Mouse (Mus musculus) liver, embryonic 12.5 days (tissue): ENCODE measurements at regions not wholly inside any gene's neighbourhood (a gene's known extent, or its start where the extent isn't known, plus 50 kb on each side); places are given as distances from the start of the nearest gene placed in this dataset.

Experiments used
- ATAC-seq: fragments of 200-750 bp; cut with Nextera tagmentation; 2 replicates; pipeline ENCODE4 v1.8.0; 2017; ENCODE audit warnings: moderate number of reproducible peaks, mild to moderate bottlenecking, moderate library complexity
- H3K27ac ChIP-seq: fragments of 300-500 bp; sonication (generic); 2 replicates; pipeline ENCODE4 v1.5.1; 2016; ENCODE audit warnings: mild to moderate bottlenecking
- H3K27me3 ChIP-seq: fragments of 300-500 bp; sonication (generic); replicated peaks from 2 replicates; pipeline ENCODE4 v1.6.1; 2016; ENCODE audit warnings: mild to moderate bottlenecking, moderate library complexity
- H3K36me3 ChIP-seq: fragments of 300-500 bp; sonication (generic); 2 replicates; pipeline ENCODE4 v1.6.1; 2016; ENCODE audit warnings: mild to moderate bottlenecking, moderate library complexity
- H3K4me1 ChIP-seq: fragments of 300-500 bp; sonication (generic); 2 replicates; pipeline ENCODE4 v1.6.1; 2016
- H3K4me2 ChIP-seq: fragments of 300-500 bp; sonication (generic); 2 replicates; pipeline ENCODE4 v1.6.1; 2016; ENCODE audit warnings: mild to moderate bottlenecking, moderate library complexity
- H3K4me3 ChIP-seq: fragments of 300-500 bp; sonication (generic); 2 replicates; pipeline ENCODE4 v1.5.1; 2016; ENCODE audit warnings: mild to moderate bottlenecking, moderate library complexity
- H3K9ac ChIP-seq: fragments of 300-500 bp; sonication (generic); 2 replicates; pipeline ENCODE4 v1.6.1; 2016; ENCODE audit warnings: mild to moderate bottlenecking, moderate library complexity
- H3K9me3 ChIP-seq: fragments of 300-500 bp; sonication (generic); replicated peaks from 2 replicates; pipeline ENCODE4 v1.6.1; 2016; ENCODE audit warnings: mild to moderate bottlenecking, moderate library complexity
- WGBS: fragments of 180-500 bp; shearing (Covaris S2); methylation state at CpG from one replicate; pipeline ENCODE4 v1.1.7; 2016; ENCODE audit not compliant: insufficient replicate concordance; 5-methylcytosine and 5-hydroxymethylcytosine counted together

DNA sequence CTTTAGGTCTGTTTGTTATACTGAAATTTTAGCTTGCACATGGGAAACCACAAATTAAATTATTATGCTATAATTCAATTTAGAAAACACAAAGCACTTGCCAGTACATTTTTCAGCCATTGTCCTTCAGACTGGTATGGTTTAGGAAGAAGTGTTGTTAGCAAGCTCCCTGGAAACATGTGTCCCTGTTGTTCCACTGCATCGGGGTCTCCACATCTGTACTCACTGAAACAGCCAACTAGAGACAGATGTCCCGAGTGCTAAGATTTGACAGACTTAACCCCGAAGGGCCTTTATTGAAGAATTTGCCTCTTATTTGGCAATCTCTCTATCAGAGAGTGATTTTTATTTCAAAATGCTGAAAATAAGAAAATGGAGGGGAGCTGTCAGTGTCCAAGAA lies 362.6 kb downstream of the Rfpl4b start:
- Histone ChIP-seq H3K27ac (no peak overlapping the region), H3K4me2 (no peak overlapping the region), H3K9me3 (no peaks in the 10 kb centered on the region), H3K4me1 (no peaks in the 10 kb centered on the region), H3K36me3 (no peaks in the 10 kb centered on the region), H3K9ac (no peak overlapping the region), H3K4me3 (no peak overlapping the region), H3K27me3 (no peaks in the 10 kb centered on the region)
- 63% methylated on average over 3 of the region's 3 CpGs for WGBS
- no peak for ATAC-seq

DNA sequence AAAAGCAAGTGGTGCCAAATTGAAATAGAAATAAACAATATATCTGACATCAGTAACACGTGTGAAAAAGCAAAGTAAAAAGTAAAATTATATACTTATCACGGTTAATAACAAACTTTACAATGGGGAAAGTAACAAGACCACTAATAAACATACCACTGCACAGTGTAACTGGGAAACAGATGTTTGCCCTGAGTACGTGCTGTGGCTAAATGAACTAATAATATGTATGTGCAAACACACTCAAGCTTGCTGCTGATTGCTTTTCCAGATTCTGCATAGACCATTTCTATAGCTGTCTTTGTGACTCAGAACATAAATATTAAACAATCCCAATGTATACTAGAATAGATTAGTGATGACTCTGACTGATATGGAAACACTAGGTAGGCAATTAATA lies 363.2 kb downstream of the Rfpl4b start:
- H3K36me3 ChIP-seq: no peaks in the 10 kb centered on the region
- no peak overlapping the region for H3K9ac ChIP-seq
- H3K4me1 ChIP-seq: no peaks in the 10 kb centered on the region
- H3K27me3 ChIP-seq: no peaks in the 10 kb centered on the region
- no peak overlapping the region for H3K4me2 ChIP-seq
- 54% methylated on average over 3 of the region's 3 CpGs for WGBS
- ATAC-seq: no peak
- H3K4me3 ChIP-seq: no peak overlapping the region
- no peak overlapping the region for H3K27ac ChIP-seq
- H3K9me3 ChIP-seq: no peaks in the 10 kb centered on the region

DNA sequence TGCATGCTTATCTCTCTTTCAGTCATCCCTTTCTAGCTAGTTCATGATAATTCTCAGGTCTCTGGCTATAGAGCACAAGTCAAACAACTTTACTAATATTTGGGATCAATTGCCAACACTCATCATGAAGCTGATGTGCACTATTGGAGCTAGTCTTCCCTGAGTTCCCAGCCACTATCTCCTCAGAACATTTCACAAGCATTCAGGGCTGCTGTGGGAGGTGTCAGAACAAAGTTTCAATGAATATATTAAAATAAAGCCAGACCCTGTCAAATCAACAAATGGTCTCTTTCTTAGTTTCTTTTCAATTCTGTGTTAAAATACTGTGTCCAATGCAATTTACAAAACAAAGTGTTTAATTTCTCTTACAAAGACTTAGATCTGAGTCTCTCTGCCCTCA lies 364.8 kb downstream of the Rfpl4b start:
- Histone ChIP-seq H3K36me3 (no peaks in the 10 kb centered on the region), H3K9me3 (no peaks in the 10 kb centered on the region), H3K4me2 (no peak overlapping the region), H3K27me3 (no peaks in the 10 kb centered on the region), H3K27ac (no peak overlapping the region), H3K4me1 (no peaks in the 10 kb centered on the region), H3K9ac (no peak overlapping the region), H3K4me3 (no peak overlapping the region)
- no peak for ATAC-seq

DNA sequence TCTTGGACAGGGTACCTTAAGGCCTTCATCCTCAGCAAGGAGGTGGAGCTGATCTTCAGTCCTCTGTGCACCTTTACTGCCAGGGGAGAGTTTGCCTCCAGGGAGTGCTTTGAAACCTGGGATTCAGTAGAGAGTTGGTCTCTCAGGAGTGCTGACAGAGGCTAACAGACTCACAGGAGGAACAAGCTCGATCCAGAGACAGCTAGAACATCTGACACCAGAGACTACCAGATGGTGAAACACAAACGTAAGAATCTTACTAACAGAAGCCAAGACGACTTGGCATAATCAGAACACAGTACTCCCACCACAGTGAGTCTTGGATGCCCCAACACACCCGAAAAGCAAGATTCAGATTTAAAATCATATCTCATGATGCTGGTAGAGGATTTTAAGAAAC lies 372.3 kb downstream of the Rfpl4b start:
- 46% methylated on average over 4 of the region's 4 CpGs for WGBS
- H3K36me3 ChIP-seq: no peaks in the 10 kb centered on the region
- H3K27ac ChIP-seq: no peak overlapping the region
- no peak overlapping the region for H3K9ac ChIP-seq
- ATAC-seq: no peak
- no peaks in the 10 kb centered on the region for H3K27me3 ChIP-seq
- H3K4me1 ChIP-seq: no peaks in the 10 kb centered on the region
- no peaks in the 10 kb centered on the region for H3K9me3 ChIP-seq
- H3K4me3 ChIP-seq: no peak overlapping the region
- H3K4me2 ChIP-seq: no peak overlapping the region

DNA sequence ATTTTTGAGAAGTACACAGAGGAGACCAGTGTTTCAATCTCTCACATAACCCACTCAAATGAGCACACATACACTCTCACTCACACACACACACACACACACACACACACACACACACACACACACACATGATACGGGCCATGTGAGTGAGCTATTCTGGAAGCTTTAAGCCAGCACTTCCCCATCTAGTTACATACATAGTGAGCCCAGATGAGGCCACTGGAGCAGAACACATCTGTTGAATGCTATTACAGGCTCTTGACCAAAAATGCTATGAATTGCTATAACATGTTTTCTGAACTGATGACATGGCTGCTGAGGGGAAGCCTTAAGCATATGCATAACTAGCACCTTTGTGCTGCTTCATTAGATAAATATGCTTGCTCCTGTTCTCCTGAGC lies 373.9 kb downstream of the Rfpl4b start:
- H3K9ac ChIP-seq: no peak overlapping the region
- no peaks in the 10 kb centered on the region for H3K9me3 ChIP-seq
- no peak overlapping the region for H3K27ac ChIP-seq
- 62% methylated on average over 1 of the region's 1 CpGs for WGBS
- no peak overlapping the region for H3K4me2 ChIP-seq
- no peaks in the 10 kb centered on the region for H3K36me3 ChIP-seq
- no peaks in the 10 kb centered on the region for H3K4me1 ChIP-seq
- H3K4me3 ChIP-seq: no peak overlapping the region
- no peaks in the 10 kb centered on the region for H3K27me3 ChIP-seq
- no peak for ATAC-seq

DNA sequence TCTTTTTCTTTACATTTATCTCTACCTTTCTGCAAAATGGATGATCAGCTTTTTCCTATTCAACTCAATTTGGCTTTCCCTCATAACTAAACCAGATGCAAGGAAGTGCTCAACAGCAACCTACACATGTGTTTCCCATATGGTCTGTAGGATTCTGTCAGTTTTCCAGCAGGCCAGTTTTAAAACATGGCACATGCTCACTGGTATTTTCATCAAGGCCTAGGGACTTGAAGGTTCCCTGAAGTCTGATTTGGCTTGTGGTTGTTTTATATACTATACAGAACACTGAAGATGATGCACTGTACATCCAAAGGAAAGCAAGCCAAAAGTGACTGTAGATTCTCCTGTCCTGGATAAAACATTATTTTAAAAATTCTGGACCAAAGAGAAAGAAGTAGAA lies 374.3 kb downstream of the Rfpl4b start:
- Histone ChIP-seq H3K4me1 (no peaks in the 10 kb centered on the region), H3K27ac (no peak overlapping the region), H3K4me2 (no peak overlapping the region), H3K4me3 (no peak overlapping the region), H3K27me3 (no peaks in the 10 kb centered on the region), H3K36me3 (no peaks in the 10 kb centered on the region), H3K9me3 (no peaks in the 10 kb centered on the region), H3K9ac (no peak overlapping the region)
- no peak for ATAC-seq

DNA sequence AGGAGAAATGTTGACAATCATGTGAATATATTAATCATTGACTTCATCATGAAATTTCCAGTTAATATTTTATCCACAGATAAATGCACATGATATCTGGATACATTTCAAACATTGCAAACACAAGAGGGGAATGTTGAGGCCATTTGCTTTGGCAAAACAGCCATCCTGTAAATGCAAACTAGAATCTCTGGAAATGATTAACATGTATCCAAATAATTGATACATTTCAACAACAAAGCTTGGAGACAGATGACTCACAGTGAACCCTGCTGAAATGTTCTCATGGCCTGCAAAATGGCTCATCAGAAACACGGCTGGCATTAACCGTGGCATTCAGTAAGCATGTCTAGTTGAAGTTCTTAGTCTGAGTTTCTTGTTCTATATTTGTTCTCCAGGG lies 382.3 kb downstream of the Rfpl4b start:
- H3K4me1 ChIP-seq: no peaks in the 10 kb centered on the region

DNA sequence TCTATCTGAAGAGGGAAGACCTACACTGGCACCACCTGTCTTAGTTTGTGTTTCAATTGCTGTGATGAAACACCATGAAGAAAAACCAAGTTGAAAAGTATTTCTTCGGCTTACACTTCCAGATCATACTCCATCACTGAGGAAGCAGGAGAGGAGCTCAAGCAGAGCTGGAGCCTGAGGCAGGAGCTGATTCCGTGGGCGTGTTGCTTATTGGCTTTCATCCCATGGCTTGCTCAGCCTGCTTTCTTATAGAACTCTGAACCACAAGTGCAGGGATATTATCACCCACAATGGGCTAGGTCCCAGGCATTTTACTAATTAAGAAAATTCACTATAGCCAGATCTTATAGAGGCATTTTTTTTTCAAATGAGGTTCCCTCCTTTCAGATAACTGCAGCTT lies 384.7 kb downstream of the Rfpl4b start:
- no peaks in the 10 kb centered on the region for H3K9me3 ChIP-seq

More for the DNA sequence above, 382.3 kb downstream of the Rfpl4b start:
- no peak for ATAC-seq
- Histone ChIP-seq H3K9me3 (no peaks in the 10 kb centered on the region), H3K27me3 (no peaks in the 10 kb centered on the region), H3K36me3 (no peaks in the 10 kb centered on the region), H3K27ac (no peak overlapping the region), H3K4me2 (no peak overlapping the region), H3K9ac (no peak overlapping the region), H3K4me3 (no peak overlapping the region)
- 65% methylated on average over 2 of the region's 2 CpGs for WGBS

DNA sequence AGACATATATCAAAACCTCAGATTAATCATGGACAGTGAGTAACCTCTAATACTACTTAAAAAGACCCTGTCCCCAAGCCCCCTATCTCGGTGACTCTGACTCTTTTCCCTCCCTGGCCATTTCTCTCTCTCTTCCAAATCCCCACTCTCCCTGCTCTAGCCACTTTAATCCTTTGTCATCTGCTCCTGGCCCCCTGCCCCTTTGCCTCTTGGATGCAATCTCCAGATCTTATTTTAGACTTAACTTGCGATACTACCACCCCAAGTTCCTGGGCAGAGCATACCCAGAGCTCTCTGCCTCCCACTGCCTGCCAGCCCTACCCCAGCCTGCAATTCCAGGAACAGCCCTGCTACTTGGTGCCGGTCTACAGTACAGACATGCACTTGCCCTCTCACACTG lies 400.0 kb downstream of the Rfpl4b start:
- Histone ChIP-seq H3K4me2 (no peak overlapping the region), H3K27ac (no peak overlapping the region), H3K4me3 (no peak overlapping the region), H3K9ac (no peak overlapping the region), H3K4me1 (no peaks in the 10 kb centered on the region), H3K36me3 (no peaks in the 10 kb centered on the region), H3K27me3 (no peaks in the 10 kb centered on the region), H3K9me3 (no peaks in the 10 kb centered on the region)
- no peak for ATAC-seq
- 54% methylated on average over 3 of the region's 3 CpGs for WGBS

More for the DNA sequence above, 384.7 kb downstream of the Rfpl4b start:
- ATAC-seq: no peak
- Histone ChIP-seq H3K4me3 (no peak overlapping the region), H3K9ac (no peak overlapping the region), H3K27me3 (no peaks in the 10 kb centered on the region), H3K4me2 (no peak overlapping the region), H3K36me3 (no peaks in the 10 kb centered on the region), H3K4me1 (no peaks in the 10 kb centered on the region), H3K27ac (no peak overlapping the region)
- WGBS: 53% methylated on average over 3 of the region's 3 CpGs

DNA sequence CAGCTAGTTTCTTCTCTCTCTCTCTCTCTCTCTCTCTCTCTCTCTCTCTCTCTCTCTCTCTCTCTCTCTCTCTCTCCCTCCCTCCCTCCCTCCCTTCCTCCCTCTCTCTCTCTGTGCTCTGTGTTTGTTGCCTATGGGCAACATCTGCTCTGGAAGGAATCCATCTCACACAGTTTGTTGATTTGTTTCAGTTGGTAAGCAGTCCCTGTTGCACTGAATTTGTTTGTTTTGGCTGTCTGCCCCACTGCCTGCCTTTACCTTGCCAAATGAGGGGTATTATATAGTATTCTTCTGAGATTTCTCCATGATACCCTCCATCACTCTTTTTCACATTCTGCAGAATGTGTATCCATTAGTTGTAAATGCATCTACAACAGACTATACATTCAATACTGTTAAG lies 401.8 kb downstream of the Rfpl4b start:
- Histone ChIP-seq H3K27me3 (no peaks in the 10 kb centered on the region), H3K27ac (no peak overlapping the region)

DNA sequence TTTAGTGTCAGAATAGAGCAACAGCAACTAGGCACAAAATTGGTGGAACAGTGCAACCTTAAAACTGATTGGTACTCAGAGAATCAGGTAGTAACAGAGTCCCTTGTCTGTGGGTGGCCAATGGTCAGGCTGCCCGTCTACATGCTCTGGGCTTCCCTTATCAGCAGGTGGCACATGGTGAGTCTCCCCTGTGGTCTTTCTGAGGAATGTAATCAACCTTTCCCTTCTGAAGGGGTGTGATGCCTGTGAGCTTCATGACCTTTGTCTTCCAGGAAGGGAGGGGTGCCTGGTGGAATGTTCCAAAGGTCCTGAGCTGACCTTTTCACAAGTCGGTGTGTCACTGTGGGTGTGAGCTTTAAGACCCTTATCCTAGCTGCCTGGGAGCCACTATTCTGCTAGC lies 438.4 kb downstream of the Rfpl4b start:
- ATAC-seq: peak; percentile 75
- WGBS: 24% methylated on average over 2 of the region's 2 CpGs

More for the DNA sequence above, 401.8 kb downstream of the Rfpl4b start:
- no peak for ATAC-seq
- Histone ChIP-seq H3K36me3 (no peaks in the 10 kb centered on the region), H3K4me2 (no peak overlapping the region), H3K4me1 (no peaks in the 10 kb centered on the region), H3K9me3 (no peaks in the 10 kb centered on the region), H3K4me3 (no peak overlapping the region), H3K9ac (no peak overlapping the region)

DNA sequence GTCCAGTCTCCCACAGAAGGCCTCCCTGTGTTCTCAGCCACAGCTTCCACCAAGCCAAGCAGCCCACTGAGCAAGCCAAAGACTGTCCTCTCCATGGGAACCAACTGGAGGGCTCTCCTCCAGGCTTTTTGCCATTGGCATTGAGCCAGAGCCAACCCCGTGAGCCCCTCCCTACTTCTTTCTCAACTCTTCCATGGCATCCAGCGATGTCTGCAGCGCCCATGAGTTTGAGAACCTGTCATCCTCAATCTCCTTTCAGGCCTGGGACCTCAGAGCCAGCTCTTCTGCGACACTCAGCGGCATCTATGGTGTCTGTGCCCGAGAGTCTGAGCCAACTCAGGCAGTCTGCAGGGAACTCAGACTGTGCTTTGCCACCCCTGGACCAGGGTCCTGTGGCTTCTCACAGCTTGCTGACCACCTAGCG lies 439.7 kb downstream of the Rfpl4b start:
- Histone ChIP-seq H3K27ac (no peak overlapping the region), H3K9me3 (no peaks in the 10 kb centered on the region; the same call in 1 of the 2 replicates), H3K4me3 (no peak overlapping the region), H3K9ac (no peak overlapping the region), H3K36me3 (no peaks in the 10 kb centered on the region), H3K4me1 (no peaks in the 10 kb centered on the region), H3K4me2 (no peak overlapping the region), H3K27me3 (no peaks in the 10 kb centered on the region)
- no peak for ATAC-seq
- 69% methylated on average over 7 of the region's 7 CpGs for WGBS

More for the DNA sequence above, 438.4 kb downstream of the Rfpl4b start:
- Histone ChIP-seq H3K9me3 (no peaks in the 10 kb centered on the region; the same call in 1 of the 2 replicates), H3K4me3 (no peak overlapping the region), H3K4me2 (no peak overlapping the region), H3K27me3 (no peaks in the 10 kb centered on the region), H3K9ac (no peak overlapping the region), H3K36me3 (no peaks in the 10 kb centered on the region), H3K27ac (no peak overlapping the region), H3K4me1 (no peaks in the 10 kb centered on the region)

DNA sequence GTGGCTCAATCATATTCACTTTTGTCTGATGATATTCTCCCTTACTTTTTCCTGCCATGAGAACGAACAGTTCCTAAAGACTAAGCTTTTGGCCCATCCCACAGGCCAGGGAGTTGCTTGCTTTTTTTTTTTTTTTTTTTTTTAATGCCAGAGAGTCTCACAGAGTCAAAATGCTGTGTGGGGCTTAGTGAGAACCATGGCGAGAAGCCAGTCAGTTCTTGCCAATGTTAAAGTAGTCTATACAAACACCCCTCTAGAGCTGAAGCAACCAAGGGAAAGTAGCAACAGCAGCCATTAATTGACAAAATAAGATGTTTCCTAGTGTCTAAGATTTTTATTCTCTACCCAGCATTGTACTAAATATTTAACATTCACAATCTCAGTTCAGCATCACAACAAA lies 441.2 kb downstream of the Rfpl4b start:
- no peak for ATAC-seq
- no peak overlapping the region for H3K27ac ChIP-seq
- H3K4me3 ChIP-seq: no peak overlapping the region
- H3K27me3 ChIP-seq: no peaks in the 10 kb centered on the region
- no peaks in the 10 kb centered on the region for H3K4me1 ChIP-seq
- H3K4me2 ChIP-seq: no peak overlapping the region
- 63% methylated on average over 2 of the region's 2 CpGs for WGBS
- no peaks in the 10 kb centered on the region; the same call in 1 of the 2 replicates for H3K9me3 ChIP-seq
- H3K36me3 ChIP-seq: no peaks in the 10 kb centered on the region
- no peak overlapping the region for H3K9ac ChIP-seq
